Mouse (Mus musculus): ENCODE data around the gene Ulk1.
"Not testable (repeated sequence)": the region's sequence is repeated elsewhere in the genome, so short reads cannot be mapped to it uniquely, and the experiment has no call there.

The Ulk1 gene

DNA sequence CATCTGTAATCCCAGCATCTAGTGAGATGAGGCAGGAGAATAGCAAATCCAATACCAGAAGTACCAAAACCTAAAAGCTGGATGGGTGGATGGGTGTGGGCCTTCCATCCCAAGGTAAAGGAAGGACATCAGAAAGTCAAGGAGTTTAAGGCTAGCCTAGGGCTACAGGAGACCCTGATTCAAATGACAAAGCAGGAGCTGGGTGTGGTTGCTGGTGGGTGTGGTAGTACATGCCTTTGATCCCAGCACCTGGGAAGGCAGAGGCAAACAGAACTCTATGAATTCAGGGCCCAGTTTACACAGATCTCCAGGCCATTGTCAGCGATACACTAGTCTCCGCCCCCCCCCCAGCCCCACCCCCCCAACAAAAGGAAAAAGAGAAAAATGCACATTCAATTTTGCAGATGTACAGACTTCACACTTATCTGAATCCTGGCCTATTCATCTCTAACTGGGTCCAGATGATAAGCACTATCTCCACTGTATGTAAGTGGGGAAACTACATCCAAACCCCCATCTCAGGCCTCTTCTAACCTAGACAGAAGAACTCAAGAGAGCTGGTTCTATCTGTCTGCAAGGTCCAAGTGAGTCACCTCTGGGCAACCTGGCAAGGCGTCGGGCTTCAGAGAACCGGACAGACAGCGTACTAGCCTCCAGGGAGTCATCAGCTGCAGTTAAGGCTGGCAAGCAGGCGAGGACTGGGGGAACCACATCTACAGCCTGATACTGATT is 5.7 kb downstream of the Ulk1 start:
- no peak for DNase-seq (ENCODE audit: low spot score)

DNA sequence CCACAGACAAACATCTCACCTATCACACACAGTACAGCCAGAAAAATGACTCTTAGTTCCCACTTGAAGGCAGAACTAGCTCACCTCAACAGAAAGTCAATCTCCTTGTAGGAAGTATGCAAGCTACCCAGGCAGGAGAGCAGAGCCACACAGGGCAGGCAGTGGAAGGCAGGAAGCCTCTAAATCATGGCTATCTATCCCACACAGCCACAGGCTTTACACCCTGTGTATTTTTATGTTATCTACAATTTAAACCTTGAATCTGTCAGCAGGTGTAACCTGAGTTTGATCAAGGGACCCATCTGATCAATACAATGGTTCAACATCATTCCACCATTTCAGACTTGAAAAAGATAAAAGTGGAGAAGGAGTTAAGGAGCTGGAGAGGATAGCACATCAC is 7.1 kb downstream of the Ulk1 start:
- no peak for DNase-seq (ENCODE audit: low spot score)

DNA sequence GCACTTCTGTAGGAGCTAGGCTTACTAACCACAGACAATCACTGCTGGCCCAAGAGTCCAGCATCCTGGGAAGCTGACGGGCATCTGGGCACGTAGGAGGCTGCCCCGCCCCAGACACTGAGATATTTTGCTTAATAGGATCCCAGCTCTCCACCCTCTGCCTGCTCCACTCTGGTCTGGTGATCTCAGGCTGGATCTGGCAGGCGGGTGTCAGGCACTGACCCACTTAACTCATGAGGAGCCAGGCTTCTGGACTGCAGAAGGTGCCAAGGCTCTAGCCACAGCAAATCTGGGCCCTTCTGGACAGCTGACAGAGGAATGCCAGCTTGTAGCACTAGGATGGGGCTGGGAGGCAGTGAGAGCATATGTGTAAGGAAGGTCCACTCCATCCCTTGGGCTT is 7.7 kb downstream of the Ulk1 start:
- no peak for DNase-seq (ENCODE audit: low spot score)

- DNase-seq (ENCODE audit: low spot score), result no peak
These were observed 8.8 kb downstream of the Ulk1 start for GRCm38 (mm10) chr5:110801036-110801624.

GRCm38 (mm10) chr5:110797696-110798095 is 12.2 kb downstream of the Ulk1 start:
- no peak for DNase-seq (ENCODE audit: low spot score)

DNA sequence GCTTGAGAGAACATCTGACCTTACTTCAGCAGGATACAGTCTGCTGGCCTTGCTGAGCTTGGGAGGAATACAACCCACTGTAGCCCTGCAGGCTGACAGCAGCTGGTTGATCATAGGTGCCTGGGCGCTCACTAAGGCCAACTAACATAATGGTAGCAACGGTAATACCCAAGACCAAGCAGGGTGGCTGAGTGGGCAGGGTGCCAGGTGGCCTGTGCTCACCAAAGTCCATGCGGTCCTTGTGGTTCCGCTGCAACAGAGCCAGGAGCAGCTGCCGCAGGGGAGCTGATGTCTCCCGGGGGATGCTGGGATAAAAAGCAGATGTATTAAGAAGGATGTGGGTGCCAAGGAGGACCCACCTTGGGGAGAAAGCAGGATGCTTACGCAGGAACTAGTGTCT is 15.5 kb downstream of the Ulk1 start:
- no peak for DNase-seq (ENCODE audit: low spot score)

DNA sequence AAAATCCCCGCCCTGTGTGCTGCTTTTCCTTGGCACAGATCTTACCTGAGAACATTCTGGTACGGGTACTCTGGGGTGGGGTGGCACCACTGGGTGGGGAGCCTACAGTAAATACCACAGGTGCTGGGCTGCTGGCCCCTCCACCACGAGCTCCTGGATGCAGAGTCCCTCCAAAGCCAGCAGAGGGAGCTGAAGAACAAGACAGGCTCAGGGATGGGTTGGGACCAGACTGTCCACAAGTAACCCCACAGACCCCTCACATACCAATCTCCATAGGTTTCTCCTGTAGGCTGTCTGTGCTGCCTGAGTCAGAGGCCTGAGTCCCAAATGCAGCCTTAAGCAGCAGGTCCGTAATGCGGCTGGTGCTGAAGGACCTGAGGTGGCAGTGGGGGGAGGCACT is 21.2 kb downstream of the Ulk1 start:
- DNase-seq (ENCODE audit: low spot score), result peak; percentile 33

GRCm38 (mm10) chr5:110786081-110786835 is 23.6 kb downstream of the Ulk1 start:
- DNase-seq (ENCODE audit: low spot score), result no peak

- no peak for DNase-seq (ENCODE audit: low spot score)
These were observed 26.7 kb downstream of the Ulk1 start for GRCm38 (mm10) chr5:110783150-110783549.

- no peak for DNase-seq (ENCODE audit: low spot score)
These were observed 28.2 kb downstream of the Ulk1 start for GRCm38 (mm10) chr5:110781529-110782238.

DNA sequence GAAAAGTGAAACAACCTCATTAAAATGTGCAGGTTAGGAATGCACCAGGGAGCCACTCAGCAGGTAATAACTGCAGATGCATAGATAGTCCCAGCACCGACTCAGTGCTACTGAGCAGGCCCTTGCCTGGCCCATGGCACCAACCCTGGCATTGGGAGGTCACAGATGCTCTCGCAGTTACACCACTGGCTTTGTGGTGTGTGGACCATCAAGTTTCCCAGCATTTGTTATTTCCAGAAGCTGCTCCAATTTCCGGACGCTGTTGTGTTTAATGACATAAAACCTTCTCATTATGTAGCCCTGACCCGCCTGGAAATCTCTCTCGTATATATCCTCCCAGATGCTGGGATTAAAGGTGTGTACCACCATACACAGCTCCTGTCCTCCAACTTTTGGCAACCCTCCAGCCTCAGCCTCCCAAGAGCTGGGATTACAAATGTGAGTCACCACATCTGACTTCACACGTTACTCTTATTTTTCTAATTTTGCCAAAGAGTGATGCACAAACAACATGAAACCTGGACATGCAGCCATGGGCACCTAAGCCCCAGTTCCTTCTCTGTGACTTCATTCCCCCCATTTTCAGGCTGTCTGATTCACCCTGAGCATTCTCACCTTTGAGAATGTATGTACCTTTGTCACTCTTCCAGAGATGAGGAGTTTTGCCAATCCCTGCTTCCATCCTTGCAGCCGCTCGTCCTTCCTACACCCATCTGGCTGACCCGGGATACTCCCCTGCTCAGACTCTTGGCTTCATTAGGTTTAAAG is 29.0 kb downstream of the Ulk1 start:
- DNase-seq (ENCODE audit: low spot score), result no peak

GRCm38 (mm10) chr5:110779998-110780760 is 29.7 kb downstream of the Ulk1 start, which contains the start of gene Pus1:
Pus1 (minus strand) TSS chr5:110780659.
- DNase-seq (ENCODE audit: low spot score), result peak; percentile 97

- DNase-seq (ENCODE audit: low spot score), result no peak
These were observed 30.5 kb downstream of the Ulk1 start for GRCm38 (mm10) chr5:110779276-110779997.

GRCm38 (mm10) chr5:110778263-110778662 is 31.6 kb downstream of the Ulk1 start:
- no peak for DNase-seq (ENCODE audit: low spot score)

GRCm38 (mm10) chr5:110776141-110776540 is 33.8 kb downstream of the Ulk1 start:
- no peak for DNase-seq (ENCODE audit: low spot score)

DNA sequence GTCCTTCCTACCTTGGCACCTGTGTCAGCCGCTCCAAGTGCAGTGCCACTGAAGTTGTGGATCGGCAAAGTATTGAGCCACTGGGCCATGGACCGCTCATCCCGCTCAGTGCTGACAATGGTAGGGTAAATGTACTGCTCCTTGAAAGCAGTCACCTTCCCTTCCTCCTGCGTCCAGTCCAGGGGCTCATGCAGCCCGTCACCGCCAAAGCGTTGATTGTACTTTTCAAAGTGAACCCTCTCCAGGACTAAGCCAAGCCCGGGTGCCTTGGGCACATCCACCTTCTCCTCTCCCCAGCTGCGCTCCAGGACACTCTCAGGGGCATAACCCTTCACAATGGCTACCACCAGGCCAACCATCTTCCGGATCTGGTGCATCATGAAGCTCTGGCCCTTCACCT is 35.4 kb downstream of the Ulk1 start:
- DNase-seq (ENCODE audit: low spot score), result no peak

DNA sequence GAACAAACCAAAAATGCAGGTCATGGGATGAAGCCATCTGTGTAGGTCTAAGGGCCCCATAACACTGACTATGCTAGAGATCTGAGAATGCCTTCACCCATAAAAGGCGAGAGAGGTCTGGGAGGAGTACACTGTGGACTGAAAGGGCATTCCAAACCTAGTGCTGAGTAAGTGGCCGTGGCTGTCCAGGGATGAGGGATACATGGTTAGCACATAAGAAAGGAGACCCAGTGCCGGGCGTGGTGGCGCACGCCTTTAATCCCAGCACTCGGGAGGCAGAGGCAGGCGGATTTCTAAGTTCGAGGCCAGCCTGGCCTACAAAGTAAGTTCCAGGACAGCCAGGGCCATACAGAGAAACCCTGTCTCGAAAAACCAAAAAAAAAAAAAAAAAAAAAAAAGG is 37.0 kb downstream of the Ulk1 start:
- not testable (repeated sequence) for DNase-seq (ENCODE audit: low spot score)

GRCm38 (mm10) chr5:110770448-110771158 is 39.3 kb downstream of the Ulk1 start, which contains the start of gene Ep400:
Ep400 (minus strand) TSS chr5:110770717.
- peak; percentile 100 for DNase-seq (ENCODE audit: low spot score)

DNA sequence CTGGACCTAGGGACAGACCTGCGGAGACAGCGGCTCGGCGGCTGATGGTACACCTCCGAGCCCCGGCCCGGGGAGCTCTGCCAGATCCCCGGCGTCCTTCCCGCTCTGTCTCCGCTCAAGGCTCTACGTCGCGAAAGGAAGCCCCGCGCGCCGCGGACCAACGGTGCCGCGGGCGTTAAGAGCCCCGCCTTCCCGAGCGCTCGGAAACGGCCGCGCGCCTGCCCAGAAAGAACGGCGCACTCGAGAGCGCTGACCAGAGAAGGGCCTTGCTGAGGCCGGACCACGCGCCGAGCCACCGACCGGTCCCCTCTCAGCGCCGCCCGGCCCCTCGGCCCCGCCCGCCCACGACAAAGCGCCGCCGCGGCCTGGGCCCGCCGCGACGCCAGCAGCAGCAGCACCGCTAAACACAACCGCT is 39.9 kb downstream of the Ulk1 start:
- no peak for DNase-seq (ENCODE audit: low spot score)

Measured in urinary bladder, postnatal 25 days (tissue).